Mouse (Mus musculus): ENCODE data around the gene Ric1.

DNA sequence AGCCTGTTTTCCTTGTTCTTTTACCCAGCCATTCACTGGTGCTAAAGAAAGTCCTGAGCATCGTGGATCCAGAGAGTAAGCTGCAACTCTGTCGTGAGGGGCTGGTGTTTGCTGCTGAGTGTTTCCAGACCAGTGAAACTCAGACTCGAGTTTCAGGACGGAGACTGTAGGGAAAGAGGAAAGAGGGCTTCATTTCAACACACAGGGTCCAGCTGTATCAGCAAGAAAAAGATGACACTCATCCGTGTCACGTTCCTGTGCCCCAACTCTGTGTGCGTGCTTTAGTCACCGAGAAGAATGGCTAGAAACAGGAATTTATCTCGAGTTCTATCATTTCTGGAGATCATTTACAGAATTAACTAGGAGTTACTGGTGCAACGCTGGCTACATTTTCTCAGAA is 33.7 kb upstream of the Ric1 start:
- TF ChIP-seq ZC3H11A (IDR thresholded peaks at IDR 0.05; ENCODE audit: borderline replicate concordance, low read depth, low read length), result no peak
- no peak for TF ChIP-seq MAFK (IDR thresholded peaks at IDR 0.05; ENCODE audit: insufficient read depth, low read depth, low read length)
- TF ChIP-seq ZNF384 (IDR thresholded peaks at IDR 0.05; ENCODE audit: low read depth, low read length), result no peak

All from ES-E14 (cell line).